Mouse (Mus musculus): Measurements from ENCODE around the gene Napepld.

DNA sequence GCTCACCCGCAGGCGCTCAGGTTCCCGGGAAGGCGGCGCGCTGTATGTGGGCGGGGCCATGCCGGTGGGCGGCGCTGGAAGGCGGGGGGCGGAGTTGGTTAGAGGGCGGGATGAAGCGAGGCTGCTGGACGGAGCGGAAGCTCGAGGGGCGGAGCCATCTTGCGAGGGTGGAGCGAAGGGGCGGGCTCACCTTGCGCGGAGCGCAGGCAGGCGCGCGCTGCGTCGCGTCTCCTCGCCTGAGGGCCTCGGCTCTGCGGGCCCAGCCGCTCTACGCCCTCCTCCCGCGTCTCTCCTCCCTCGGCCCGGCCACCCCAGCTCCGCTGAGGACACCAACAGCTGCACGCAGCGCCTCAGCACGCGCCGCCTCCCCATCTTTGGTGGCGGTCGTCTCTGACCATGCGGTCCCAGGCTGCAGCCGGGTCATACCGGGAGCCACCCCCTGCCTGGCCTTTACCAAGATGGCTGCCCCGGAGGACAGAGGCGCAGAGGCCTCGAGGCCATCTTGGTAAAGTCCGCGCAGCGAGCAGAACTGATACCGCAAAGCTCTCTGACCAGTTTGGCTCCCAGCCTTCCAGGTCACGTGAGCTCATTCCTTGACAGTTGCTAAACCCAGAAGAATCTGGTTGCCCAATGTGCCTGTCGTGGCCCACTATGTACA, at the start of gene Napepld:
- TF ChIP-seq CTCF (IDR thresholded peaks at IDR 0.05; ENCODE audit: control insufficient read depth, insufficient read depth, insufficient replicate concordance, low read depth, low read length) (no peak), POLR2A (IDR thresholded peaks at IDR 0.05; ENCODE audit: control insufficient read depth, low read depth, low read length) (peak; percentile 100)

All from testis, adult 2 months (tissue).